10 mouse cellular contexts compared by ENCODE assay signal in genomic region chr7:75752442-75753191, GRCm38 (mm10).
DNase-seq lines count a peak whose midpoint lies in the region; ATAC-seq and TF ChIP-seq lines count a peak whose summit lies in the region.
"Had no signal": no experiment of that assay in that cellular context is flagged by ENCODE, and none has a peak within 500 bp of the region (broad histone marks: within the 10 kb centered on the region; RNA-seq: fewer than 3 reads in every experiment).

No protein-coding gene starts in this region.

- H3K9me3 ChIP-seq in midbrain, postnatal 0 days (ENCODE audit: low read length), result no peaks in the 10 kb centered on the region
- H3K9me3 ChIP-seq in midbrain, embryonic 14.5 days (ENCODE audit: control insufficient read depth, low read length), result no peaks in the 10 kb centered on the region
- no peaks in the 10 kb centered on the region for H3K9me3 ChIP-seq in heart, embryonic 12.5 days (replicated peaks)
- no peaks in the 10 kb centered on the region for H3K9me3 ChIP-seq in stomach, postnatal 0 days (ENCODE audit: control insufficient read depth, low read length)

- no peak overlapping the region for H3K4me3 ChIP-seq in midbrain, postnatal 0 days (ENCODE audit: low read depth, low read length)
- H3K4me3 ChIP-seq in midbrain, embryonic 14.5 days (replicated peaks; ENCODE audit: low read depth, low read length), result no peak overlapping the region
- no peak overlapping the region for H3K4me3 ChIP-seq in heart, embryonic 12.5 days
- H3K4me3 ChIP-seq in stomach, postnatal 0 days (ENCODE audit: low read depth, low read length), result no peak overlapping the region
- H3K4me3 ChIP-seq: myocyte had no signal

- no peak for ATAC-seq in midbrain, postnatal 0 days (ENCODE audit: low FRiP score)
- no peak for ATAC-seq in midbrain, embryonic 14.5 days (ENCODE audit: low FRiP score, low TSS enrichment)
- peak; percentile 24; the same call in 1 of the 2 replicates for ATAC-seq in heart, embryonic 12.5 days (ENCODE audit: insufficient number of reproducible peaks, low FRiP score)
- no peak for ATAC-seq in stomach, postnatal 0 days (ENCODE audit: low FRiP score, low TSS enrichment)

- H3K4me1 ChIP-seq in midbrain, postnatal 0 days (ENCODE audit: insufficient read depth, low read length), result no peaks in the 10 kb centered on the region
- H3K4me1 ChIP-seq in midbrain, embryonic 14.5 days (ENCODE audit: control insufficient read depth, insufficient read depth, low read length), result peaks cover 8% of the 10 kb centered on the region; the same call in 1 of the 2 replicates
- H3K4me1 ChIP-seq in heart, embryonic 12.5 days (replicated peaks), result peaks cover 46% of the 10 kb centered on the region
- H3K4me1 ChIP-seq in stomach, postnatal 0 days (replicated peaks; ENCODE audit: control insufficient read depth, insufficient read depth), result no peaks in the 10 kb centered on the region

- TF ChIP-seq CTCF in midbrain, postnatal 0 days (IDR thresholded peaks at IDR 0.05), result peak; percentile 45
- TF ChIP-seq CTCF in stomach, postnatal 0 days (IDR thresholded peaks at IDR 0.05; ENCODE audit: low read depth), result peak; percentile 57

- H3K36me3 ChIP-seq in midbrain, postnatal 0 days (ENCODE audit: insufficient read depth, low read length), result peaks cover 11% of the 10 kb centered on the region; the same call in 1 of the 2 replicates
- H3K36me3 ChIP-seq in midbrain, embryonic 14.5 days (ENCODE audit: control insufficient read depth, insufficient read depth, low read length), result peaks cover 29% of the 10 kb centered on the region
- peaks cover 81% of the 10 kb centered on the region for H3K36me3 ChIP-seq in heart, embryonic 12.5 days
- H3K36me3 ChIP-seq in stomach, postnatal 0 days (ENCODE audit: control insufficient read depth, insufficient read depth, low read length), result peaks cover 38% of the 10 kb centered on the region

- TF ChIP-seq EP300 in stomach, postnatal 0 days (optimal IDR thresholded peaks at IDR 0.05), result no peak

- WGBS in midbrain, postnatal 0 days, result 69% methylated on average over 22 of the region's 22 CpGs
- WGBS in midbrain, embryonic 14.5 days, result 64% methylated on average over 22 of the region's 22 CpGs
- WGBS in heart, embryonic 12.5 days, result 66% methylated on average over 22 of the region's 22 CpGs
- WGBS in stomach, postnatal 0 days, result 64% methylated on average over 22 of the region's 22 CpGs

- DNase-seq in midbrain, postnatal 0 days (ENCODE audit: low spot score), result peak; percentile 21
- DNase-seq in midbrain, embryonic 14.5 days, result no peak
- peak; percentile 57 for DNase-seq in kidney, postnatal 14 days
- DNase-seq in stomach, postnatal 0 days (ENCODE audit: low spot score), result no peak
- DNase-seq in layer of hippocampus, postnatal 10 days (ENCODE audit: low spot score in 2 of 2), result no peak
- no peak for DNase-seq in left cerebral cortex, adult 18-20 months (ENCODE audit: low spot score in 2 of 2)
- no peak for DNase-seq in adrenal gland, adult 8-10 months
- DNase-seq: cerebellum, adult 9-10 months had no signal

- H3K27me3 ChIP-seq in midbrain, postnatal 0 days (ENCODE audit: insufficient read depth, low read length), result no peaks in the 10 kb centered on the region
- no peaks in the 10 kb centered on the region for H3K27me3 ChIP-seq in midbrain, embryonic 14.5 days (ENCODE audit: control insufficient read depth, insufficient read depth, low read length)
- no peaks in the 10 kb centered on the region for H3K27me3 ChIP-seq in heart, embryonic 12.5 days (replicated peaks)
- no peaks in the 10 kb centered on the region for H3K27me3 ChIP-seq in stomach, postnatal 0 days (ENCODE audit: control insufficient read depth, insufficient read depth, low read length)

- H3K9ac ChIP-seq in midbrain, postnatal 0 days (replicated peaks; ENCODE audit: low read length, poor library complexity, severe bottlenecking), result no peak overlapping the region
- no peak overlapping the region for H3K9ac ChIP-seq in midbrain, embryonic 14.5 days (replicated peaks; ENCODE audit: low read length)
- H3K9ac ChIP-seq in heart, embryonic 12.5 days, result no peak overlapping the region
- no peak overlapping the region for H3K9ac ChIP-seq in stomach, postnatal 0 days (ENCODE audit: low read length)

- H3K27ac ChIP-seq in midbrain, postnatal 0 days (ENCODE audit: low read depth, low read length), result no peak overlapping the region
- H3K27ac ChIP-seq in midbrain, embryonic 14.5 days (replicated peaks; ENCODE audit: low read depth, low read length), result no peak overlapping the region
- no peak overlapping the region for H3K27ac ChIP-seq in heart, embryonic 12.5 days (ENCODE audit: poor library complexity, severe bottlenecking)
- H3K27ac ChIP-seq in stomach, postnatal 0 days (replicated peaks), result no peak overlapping the region

- H3K4me2 ChIP-seq in midbrain, postnatal 0 days (ENCODE audit: low read depth, low read length, poor library complexity, severe bottlenecking), result no peak overlapping the region
- no peak overlapping the region for H3K4me2 ChIP-seq in midbrain, embryonic 14.5 days (ENCODE audit: low read length)
- H3K4me2 ChIP-seq in heart, embryonic 12.5 days, result no peak overlapping the region
- no peak overlapping the region for H3K4me2 ChIP-seq in stomach, postnatal 0 days (replicated peaks; ENCODE audit: low read depth)

Comparison
In these comparisons a context has a peak if more than half of its experiments do, and no peak if none do; other contexts are left out.
1. DNase-seq: peak in midbrain, postnatal 0 days (single experiment) and kidney, postnatal 14 days (single experiment); none in midbrain, embryonic 14.5 days (single experiment), stomach, postnatal 0 days (single experiment), layer of hippocampus, postnatal 10 days (0 of 2), left cerebral cortex, adult 18-20 months (0 of 2) and adrenal gland, adult 8-10 months (single experiment).